Mouse (Mus musculus): Measurements from ENCODE around the gene Gga3. TPM values are rescaled to one million over a fixed set of nuclear protein-coding genes. Genes with fewer than 3 reads are reported as not detected.

The Gga3 gene
- polyA plus RNA-seq, 1 experiment from 2014 or later, result 28.1 TPM

DNA sequence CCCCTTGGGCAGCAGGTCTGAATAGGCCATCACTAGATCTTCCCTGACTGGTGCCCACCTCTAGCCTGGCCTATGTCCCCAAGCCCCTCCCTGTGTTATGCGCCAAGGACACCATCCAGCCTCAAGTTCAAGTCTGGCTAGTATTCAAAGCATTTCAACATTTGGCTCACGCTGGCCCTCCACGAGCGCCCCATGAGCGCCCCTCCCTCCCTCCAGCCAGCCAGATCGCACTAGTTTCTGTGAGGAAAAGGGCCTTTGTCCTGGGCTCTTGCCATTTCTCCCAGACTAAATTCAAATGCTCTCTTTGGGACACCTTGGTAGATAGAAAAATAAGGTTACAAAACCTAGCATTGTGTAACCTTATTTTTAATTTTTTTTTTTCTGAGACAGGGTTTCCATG, 12.0 kb upstream of the Gga3 start:
- 86% methylated on average over 6 of the region's 6 CpGs for WGBS
- ATAC-seq (replicated peaks), result no peak
- no peak overlapping the region for H3K27ac ChIP-seq (replicated peaks)
- H3K4me2 ChIP-seq (replicated peaks), result no peak overlapping the region
- H3K4me3 ChIP-seq, result no peak overlapping the region
- H3K27me3 ChIP-seq, result no peaks in the 10 kb centered on the region
- H3K36me3 ChIP-seq, result peaks cover 18% of the 10 kb centered on the region
- H3K9ac ChIP-seq (replicated peaks), result no peak overlapping the region
- peaks cover 18% of the 10 kb centered on the region for H3K4me1 ChIP-seq
- no peaks in the 10 kb centered on the region for H3K9me3 ChIP-seq

DNA sequence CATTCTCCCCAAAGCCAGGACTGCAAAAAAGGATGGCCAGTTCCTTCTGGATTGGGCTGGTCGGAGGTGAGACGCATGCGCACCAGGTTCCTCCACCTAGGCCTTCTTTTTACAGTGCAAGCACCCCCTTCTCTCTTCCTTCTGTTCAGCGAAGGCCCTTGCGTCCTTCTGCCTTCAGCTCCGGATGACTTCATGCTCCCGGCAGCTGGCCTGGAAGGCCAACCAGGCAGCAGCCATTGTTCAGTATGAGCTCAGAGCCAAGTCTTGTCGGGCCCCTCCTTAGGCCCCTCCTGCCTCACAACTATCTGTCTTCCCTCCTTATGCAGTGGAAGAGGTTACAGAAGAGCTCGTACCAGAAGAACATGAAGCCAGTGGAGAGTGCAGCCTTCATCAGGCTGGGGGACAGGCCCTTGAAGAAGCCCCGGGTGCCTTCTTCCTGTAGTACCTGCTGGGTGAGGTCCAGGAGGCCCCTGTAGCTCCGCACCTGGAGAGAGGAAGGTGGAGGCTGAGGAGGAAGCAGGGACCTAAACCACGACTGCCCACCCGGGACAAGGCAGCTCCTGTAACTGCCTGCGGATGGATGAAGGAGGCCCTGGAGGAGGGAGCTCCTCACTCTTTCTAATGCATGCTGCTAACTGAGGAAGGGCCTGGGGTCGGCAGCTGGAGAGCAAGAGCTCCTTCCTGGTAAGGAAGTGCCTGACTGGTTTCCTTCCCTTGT, 11.4 kb upstream of the Gga3 start:
- Histone ChIP-seq H3K27me3 (no peaks in the 10 kb centered on the region), H3K4me1 (peaks cover 18% of the 10 kb centered on the region), H3K27ac (replicated peaks) (no peak overlapping the region), H3K36me3 (peaks cover 13% of the 10 kb centered on the region; the same call in 1 of the 2 replicates), H3K4me3 (no peak overlapping the region), H3K9me3 (no peaks in the 10 kb centered on the region), H3K9ac (replicated peaks) (no peak overlapping the region), H3K4me2 (replicated peaks) (no peak overlapping the region)
- 86% methylated on average over 15 of the region's 15 CpGs for WGBS
- ATAC-seq (replicated peaks), result no peak

DNA sequence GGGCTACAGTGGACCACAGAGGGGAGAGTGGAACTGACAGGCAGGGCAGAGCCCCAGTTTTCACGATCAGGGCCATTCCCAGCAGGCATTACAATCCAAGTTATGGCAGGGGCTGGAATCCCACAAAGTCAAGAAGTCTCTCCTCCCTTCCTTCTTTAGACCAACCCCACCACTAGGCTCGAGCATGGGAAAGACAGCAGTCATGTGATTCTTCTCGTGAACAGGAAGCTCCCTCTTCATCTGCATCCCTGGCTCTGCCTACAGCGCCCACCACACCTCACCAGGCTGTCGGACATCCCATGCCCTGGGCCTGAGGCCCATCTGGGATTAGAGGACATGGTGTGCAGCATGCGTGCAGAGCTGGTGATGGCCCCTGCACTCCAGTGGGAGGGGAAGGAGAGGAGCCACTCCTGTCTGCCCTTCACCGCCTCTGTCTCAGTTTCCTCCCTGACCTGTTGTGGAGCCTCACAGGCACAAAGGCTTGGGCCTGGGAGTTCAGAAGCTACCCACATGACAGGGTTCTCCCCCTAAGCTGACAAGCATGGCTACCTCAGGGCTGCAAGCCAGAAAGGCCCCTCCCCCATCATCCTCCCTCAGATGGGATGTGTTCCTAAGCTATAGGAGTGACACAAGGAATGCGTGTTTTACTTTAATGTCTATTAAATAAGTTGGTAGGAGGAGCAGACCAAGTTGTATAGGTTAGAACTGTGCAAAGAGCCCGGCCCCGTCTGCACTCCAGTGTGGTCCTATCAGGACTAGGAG, 10.7 kb upstream of the Gga3 start:
- Histone ChIP-seq H3K36me3 (peaks cover 13% of the 10 kb centered on the region; the same call in 1 of the 2 replicates), H3K4me3 (no peak overlapping the region), H3K9ac (replicated peaks) (no peak overlapping the region), H3K9me3 (no peaks in the 10 kb centered on the region), H3K4me2 (replicated peaks) (no peak overlapping the region), H3K27ac (replicated peaks) (no peak overlapping the region), H3K4me1 (peaks cover 18% of the 10 kb centered on the region), H3K27me3 (no peaks in the 10 kb centered on the region)
- 85% methylated on average over 10 of the region's 10 CpGs for WGBS
- no peak for ATAC-seq (replicated peaks)

DNA sequence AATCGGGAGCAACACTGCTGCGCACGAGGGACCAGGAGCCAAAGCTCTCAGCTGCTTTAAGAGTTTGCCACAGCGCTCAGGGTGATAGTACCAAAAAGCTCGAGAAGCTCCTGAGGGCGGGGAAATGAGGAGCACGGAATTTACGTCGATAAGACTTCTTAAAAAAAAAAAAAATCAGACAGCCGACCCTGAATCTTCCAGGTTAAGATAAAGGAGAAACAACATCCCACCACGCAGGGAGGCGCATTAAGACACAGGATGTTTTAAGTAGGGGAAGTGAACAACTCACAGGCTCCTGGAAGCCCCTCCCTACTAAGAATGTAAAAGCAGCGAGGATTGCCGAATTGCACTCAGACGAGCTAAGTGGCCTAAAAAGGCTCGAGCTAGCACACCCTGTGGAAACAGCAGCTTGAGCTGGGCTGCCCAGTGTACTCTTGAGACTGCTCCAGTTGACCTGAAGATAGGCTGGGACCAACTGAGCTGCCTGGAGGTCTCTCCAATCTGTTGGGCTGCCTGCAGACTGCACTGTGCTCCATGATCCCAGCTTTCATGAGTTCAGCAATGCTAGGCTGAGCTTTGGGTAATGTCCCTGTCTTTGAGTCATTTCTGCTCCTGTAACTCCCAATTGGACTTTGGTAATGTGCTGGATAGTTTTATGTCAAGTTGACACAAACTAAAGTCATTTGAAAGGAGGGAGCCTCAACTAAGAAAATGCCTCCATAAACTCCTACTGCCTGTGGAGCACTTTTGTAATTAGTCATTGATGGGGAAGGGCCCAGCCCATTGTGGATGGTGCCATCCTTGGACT, 9.5 kb upstream of the Gga3 start:
- H3K9me3 ChIP-seq, result no peaks in the 10 kb centered on the region
- H3K4me2 ChIP-seq (replicated peaks), result peak overlapping the region; percentile 93
- 0% methylated on average over 16 of the region's 16 CpGs for WGBS
- no peak for ATAC-seq (replicated peaks)
- peak overlapping the region; percentile 70 for H3K4me3 ChIP-seq
- H3K4me1 ChIP-seq, result peaks cover 18% of the 10 kb centered on the region
- H3K27me3 ChIP-seq, result no peaks in the 10 kb centered on the region
- H3K27ac ChIP-seq (replicated peaks), result peak overlapping the region; percentile 77
- peaks cover 15% of the 10 kb centered on the region; the same call in 1 of the 2 replicates for H3K36me3 ChIP-seq
- peak overlapping the region; percentile 65 for H3K9ac ChIP-seq (replicated peaks)

- peak within 1 kb of the TSS; percentile 93 for H3K4me2 ChIP-seq (replicated peaks)
- H3K4me1 ChIP-seq, result peaks cover 18% of the 10 kb centered on the region
- ATAC-seq (replicated peaks), result peak; percentile 75
- peak within 1 kb of the TSS; percentile 70 for H3K4me3 ChIP-seq
- H3K9me3 ChIP-seq, result no peaks in the 10 kb centered on the region
- peak within 1 kb of the TSS; percentile 77 for H3K27ac ChIP-seq (replicated peaks)
- H3K36me3 ChIP-seq, result peaks cover 21% of the 10 kb centered on the region; the same call in 1 of the 2 replicates
- no peaks in the 10 kb centered on the region for H3K27me3 ChIP-seq
- peak within 1 kb of the TSS; percentile 65 for H3K9ac ChIP-seq (replicated peaks)
- 1% methylated on average over 67 of the region's 80 CpGs for WGBS
These were observed 8.7 kb upstream of the Gga3 start, which contains the start of gene Mif4gd for GRCm38 (mm10) chr11:115612410-115613137. Mif4gd (minus strand) TSS chr11:115612969.

DNA sequence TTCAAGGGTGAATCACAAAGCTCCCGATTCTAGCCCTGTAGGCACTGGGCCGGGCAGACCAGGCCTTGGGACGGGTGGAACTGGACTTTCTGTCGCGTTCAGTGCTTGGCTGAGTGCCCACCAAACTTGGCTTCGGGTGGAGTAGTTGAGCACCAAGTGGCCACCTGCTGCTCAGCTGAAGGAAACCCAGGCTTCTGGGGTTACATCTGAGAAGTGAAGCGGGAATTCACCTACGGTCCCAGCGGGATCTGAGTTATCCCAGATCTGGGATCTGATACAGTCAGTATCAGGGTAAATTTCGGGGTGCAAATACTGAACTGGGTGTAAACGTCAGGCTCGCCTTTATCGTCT, 8.2 kb upstream of the Gga3 start:
- no peak; the same call in 1 of the 2 replicates for ATAC-seq (replicated peaks)

GRCm38 (mm10) chr11:115611173-115611572, 7.3 kb upstream of the Gga3 start:
- H3K4me2 ChIP-seq (replicated peaks), result no peak overlapping the region
- no peak for ATAC-seq (replicated peaks)
- H3K9me3 ChIP-seq, result no peaks in the 10 kb centered on the region
- no peak overlapping the region for H3K9ac ChIP-seq (replicated peaks)
- no peak overlapping the region for H3K27ac ChIP-seq (replicated peaks)
- 71% methylated on average over 6 of the region's 6 CpGs for WGBS
- H3K36me3 ChIP-seq, result peaks cover 33% of the 10 kb centered on the region
- H3K4me1 ChIP-seq, result peaks cover 18% of the 10 kb centered on the region
- no peaks in the 10 kb centered on the region for H3K27me3 ChIP-seq
- no peak overlapping the region for H3K4me3 ChIP-seq

More for the DNA sequence above, 8.2 kb upstream of the Gga3 start:
- peaks cover 26% of the 10 kb centered on the region for H3K36me3 ChIP-seq
- H3K4me3 ChIP-seq, result peak overlapping the region; percentile 70
- H3K9ac ChIP-seq (replicated peaks), result peak overlapping the region; percentile 65
- WGBS, result 2% methylated on average over 13 of the region's 13 CpGs
- H3K4me1 ChIP-seq, result peaks cover 18% of the 10 kb centered on the region
- no peaks in the 10 kb centered on the region for H3K27me3 ChIP-seq
- peak overlapping the region; percentile 66 for H3K27ac ChIP-seq (replicated peaks)
- H3K4me2 ChIP-seq (replicated peaks), result peak overlapping the region; percentile 93
- no peaks in the 10 kb centered on the region for H3K9me3 ChIP-seq

DNA sequence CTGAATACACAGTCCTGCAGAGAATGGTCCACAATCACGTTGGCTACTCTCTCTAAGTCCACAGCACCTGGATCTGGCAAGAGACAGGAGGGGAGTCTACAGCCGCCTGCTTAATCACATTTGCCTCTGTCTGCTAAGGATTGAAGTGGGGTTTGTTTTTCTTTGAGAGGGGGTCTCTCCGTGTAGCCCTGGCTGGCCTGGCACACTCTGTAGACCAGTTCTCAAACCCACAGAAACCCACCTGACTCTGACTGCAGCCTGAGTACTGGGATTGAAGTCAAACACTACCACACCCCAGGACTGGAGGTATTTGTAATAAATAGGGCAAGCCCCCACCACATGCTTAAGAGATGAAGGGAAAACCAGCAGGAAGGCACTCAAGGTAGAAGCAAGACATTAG, 5.7 kb upstream of the Gga3 start:
- Histone ChIP-seq H3K4me2 (replicated peaks) (no peak overlapping the region), H3K27ac (replicated peaks) (no peak overlapping the region), H3K9ac (replicated peaks) (no peak overlapping the region), H3K27me3 (no peaks in the 10 kb centered on the region), H3K9me3 (no peaks in the 10 kb centered on the region), H3K36me3 (peaks cover 29% of the 10 kb centered on the region), H3K4me1 (peaks cover 31% of the 10 kb centered on the region), H3K4me3 (no peak overlapping the region)
- ATAC-seq (replicated peaks), result no peak
- WGBS, result 81% methylated on average over 3 of the region's 3 CpGs

DNA sequence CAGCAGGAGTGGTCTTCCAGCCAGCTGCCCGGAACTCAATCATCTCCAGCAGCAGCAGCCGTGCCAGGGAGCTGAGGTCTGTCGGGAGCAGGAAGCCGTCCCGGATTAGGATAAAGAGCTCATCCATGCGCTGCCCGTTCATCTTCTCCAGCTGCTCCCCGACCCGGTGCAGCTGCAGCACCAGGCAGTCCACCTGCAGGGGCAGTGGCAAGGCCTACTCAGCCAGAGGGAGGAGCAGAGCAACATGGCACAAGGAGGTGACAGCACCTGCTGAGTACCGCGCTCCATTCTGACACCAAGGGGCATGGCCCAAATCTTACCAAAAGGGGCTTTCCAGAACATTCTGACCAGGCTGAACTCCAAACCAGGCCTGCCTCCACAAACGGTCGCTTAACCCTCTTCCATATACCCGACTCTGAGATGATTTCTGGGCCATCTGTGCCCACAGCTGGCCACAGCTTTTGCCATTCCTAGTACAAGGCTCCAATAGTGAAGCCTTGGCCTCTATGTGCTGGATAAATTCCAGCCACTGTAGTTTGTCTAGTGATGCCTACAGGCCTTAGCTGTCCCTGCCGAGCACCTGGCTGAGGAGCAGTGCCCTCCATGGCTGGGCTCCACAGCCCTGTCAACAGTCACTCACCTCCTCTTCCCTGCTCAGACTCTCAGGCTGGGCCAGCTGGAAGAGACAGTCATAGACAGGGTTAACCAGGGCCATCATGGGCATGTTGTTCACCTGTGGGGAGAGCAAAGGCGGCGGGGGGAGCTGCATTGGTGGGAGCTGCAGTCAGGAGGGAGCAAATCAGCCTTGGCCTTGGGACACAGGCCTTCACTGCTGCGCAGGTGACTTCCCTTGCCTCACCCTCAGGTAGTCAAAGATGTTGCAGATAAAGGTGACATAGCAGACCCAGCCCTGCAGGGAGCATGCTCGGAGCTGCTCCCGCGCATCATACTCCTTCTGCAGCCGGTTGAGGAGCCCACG, 4.9 kb upstream of the Gga3 start:
- Histone ChIP-seq H3K4me3 (no peak overlapping the region), H3K4me1 (peaks cover 35% of the 10 kb centered on the region), H3K36me3 (peaks cover 29% of the 10 kb centered on the region), H3K9ac (replicated peaks) (no peak overlapping the region), H3K9me3 (no peaks in the 10 kb centered on the region), H3K27me3 (no peaks in the 10 kb centered on the region), H3K4me2 (replicated peaks) (no peak overlapping the region), H3K27ac (replicated peaks) (no peak overlapping the region)
- ATAC-seq (replicated peaks), result no peak
- 86% methylated on average over 23 of the region's 23 CpGs for WGBS

DNA sequence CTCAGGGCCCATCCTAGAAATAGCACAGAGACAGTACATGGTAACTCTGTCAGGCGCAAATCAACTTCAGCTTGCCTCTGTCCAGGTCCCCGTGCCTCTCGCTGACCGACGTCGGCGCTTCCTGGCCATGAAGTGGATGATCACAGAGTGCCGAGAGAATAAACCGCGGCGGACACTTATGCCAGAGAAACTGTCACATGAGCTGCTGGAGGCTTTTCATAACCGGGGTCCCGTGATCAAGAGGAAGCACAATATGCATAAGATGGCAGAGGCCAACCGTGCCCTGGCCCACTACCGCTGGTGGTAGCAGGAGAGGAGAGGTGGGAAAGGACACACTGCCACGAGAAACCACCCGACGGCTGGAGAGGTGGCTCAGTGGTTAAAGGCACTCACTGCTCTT, 2.9 kb upstream of the Gga3 start:
- Histone ChIP-seq H3K4me2 (replicated peaks) (no peak overlapping the region), H3K36me3 (peaks cover 29% of the 10 kb centered on the region), H3K9me3 (no peaks in the 10 kb centered on the region), H3K4me1 (peaks cover 34% of the 10 kb centered on the region), H3K27me3 (no peaks in the 10 kb centered on the region), H3K4me3 (no peak overlapping the region), H3K9ac (replicated peaks) (no peak overlapping the region), H3K27ac (replicated peaks) (no peak overlapping the region)
- no peak for ATAC-seq (replicated peaks)
- WGBS, result 94% methylated on average over 18 of the region's 18 CpGs
